Mouse (Mus musculus) neural tube, embryonic 12.5 days (tissue): ENCODE data around the gene Grik4. TPM values are rescaled to one million over a fixed set of nuclear protein-coding genes. Genes with fewer than 3 reads are reported as not detected.

Source experiments
- ATAC-seq: fragments of 200-750 bp; cut with Nextera tagmentation; 2 replicates; pipeline ENCODE4 v1.8.0; 2017; ENCODE audit warnings: low read depth, mild to moderate bottlenecking, moderate TSS enrichment, moderate library complexity; ENCODE audit not compliant: low FRiP score
- H3K27ac ChIP-seq: fragments of 300-500 bp; sonication (generic); 2 replicates; pipeline ENCODE4 v1.5.1; 2016
- H3K27me3 ChIP-seq: fragments of 300-500 bp; sonication (generic); replicated peaks from 2 replicates; pipeline ENCODE4 v1.6.1; 2016; ENCODE audit warnings: mild to moderate bottlenecking
- H3K36me3 ChIP-seq: fragments of 300-500 bp; sonication (generic); 2 replicates; pipeline ENCODE4 v1.6.1; 2016; ENCODE audit warnings: mild to moderate bottlenecking
- H3K4me1 ChIP-seq: fragments of 300-500 bp; sonication (generic); 2 replicates; pipeline ENCODE4 v1.6.1; 2016
- H3K4me2 ChIP-seq: fragments of 300-500 bp; sonication (generic); replicated peaks from 2 replicates; pipeline ENCODE4 v1.6.1; 2016; ENCODE audit warnings: mild to moderate bottlenecking
- H3K4me3 ChIP-seq: fragments of 300-500 bp; sonication (generic); 2 replicates; pipeline ENCODE4 v1.5.1; 2016
- H3K9ac ChIP-seq: fragments of 300-500 bp; sonication (generic); 2 replicates; pipeline ENCODE4 v1.6.1; 2016; ENCODE audit warnings: mild to moderate bottlenecking
- H3K9me3 ChIP-seq: fragments of 300-500 bp; sonication (generic); 2 replicates; pipeline ENCODE4 v1.6.1; 2016; ENCODE audit warnings: mild to moderate bottlenecking
- WGBS: fragments of 180-500 bp; shearing (Covaris S2); methylation state at CpG from one replicate; pipeline ENCODE4 v1.1.7; 2016; 5-methylcytosine and 5-hydroxymethylcytosine counted together
- polyA plus RNA-seq: library from polyadenylated mRNA; unstranded; fragments of >200 nt; fragmentation: Nextera tagmentation; extraction: Ambion mirVana; gene quantifications from 2 replicates; pipeline ENCODE4 v1.2.1, GENCODE M21; 2016

Grik4 gene
- polyA plus RNA-seq, 1 experiment from 2014 or later, result 5.1 TPM

DNA sequence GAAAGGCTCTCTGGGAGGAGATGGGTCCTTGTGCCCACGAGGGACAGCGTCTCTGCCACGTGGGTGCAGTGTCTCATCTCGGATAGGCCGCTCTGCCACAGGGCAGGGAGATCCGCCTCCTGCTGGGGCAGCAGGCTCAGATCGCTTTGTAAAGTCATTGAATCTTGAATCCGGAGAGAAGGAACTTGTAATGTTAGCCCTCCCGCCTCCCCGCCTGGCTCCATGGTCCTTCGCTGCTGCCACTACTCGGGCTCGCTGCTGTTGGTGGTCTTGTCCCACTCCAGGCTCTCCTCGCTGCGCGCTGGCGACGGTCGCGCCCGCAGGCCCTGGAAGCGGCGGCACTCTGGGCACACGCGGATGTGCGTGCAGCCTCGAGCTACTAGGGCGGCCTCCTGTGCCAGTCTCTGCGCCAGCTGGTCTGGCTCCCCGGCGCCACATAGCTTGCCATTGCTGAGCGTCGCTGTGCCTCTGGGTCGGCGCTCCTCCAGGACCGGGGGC lies 423.7 kb downstream of the Grik4 start:
- H3K4me1 ChIP-seq, result peaks cover 9% of the 10 kb centered on the region
- whole genome bisulfite sequencing, result 3% methylated on average over 36 of the region's 36 CpGs
- H3K4me3 ChIP-seq, result peak overlapping the region; percentile 30
- no peak overlapping the region for H3K27ac ChIP-seq
- no peaks in the 10 kb centered on the region for H3K36me3 ChIP-seq
- ATAC-seq, result peak; percentile 74
- H3K9me3 ChIP-seq, result no peaks in the 10 kb centered on the region
- peaks cover 28% of the 10 kb centered on the region for H3K27me3 ChIP-seq
- H3K4me2 ChIP-seq, result peak overlapping the region; percentile 78
- peak overlapping the region; percentile 56 for H3K9ac ChIP-seq

- peaks cover 32% of the 10 kb centered on the region for H3K27me3 ChIP-seq
- H3K27ac ChIP-seq, result no peak overlapping the region
- ATAC-seq, result no peak
- no peaks in the 10 kb centered on the region for H3K36me3 ChIP-seq
- no peak overlapping the region for H3K4me3 ChIP-seq
- no peak overlapping the region for H3K9ac ChIP-seq
- no peaks in the 10 kb centered on the region for H3K9me3 ChIP-seq
- no peak overlapping the region for H3K4me2 ChIP-seq
- H3K4me1 ChIP-seq, result peaks cover 17% of the 10 kb centered on the region
- WGBS, result 52% methylated on average over 14 of the region's 14 CpGs
Observed at GRCm38 (mm10) chr9:42518163-42518562, 426.1 kb downstream of the Grik4 start.

- H3K9me3 ChIP-seq, result no peaks in the 10 kb centered on the region
- no peak overlapping the region for H3K4me2 ChIP-seq
- H3K27ac ChIP-seq, result no peak overlapping the region
- H3K27me3 ChIP-seq, result 0 out of 2 replicates have a peak, but pooled peaks cover 7% of the 10 kb centered on the region
- no peak overlapping the region for H3K9ac ChIP-seq
- no peak overlapping the region for H3K4me3 ChIP-seq
- H3K4me1 ChIP-seq, result peaks cover 12% of the 10 kb centered on the region; the same call in 1 of the 2 replicates
- ATAC-seq, result no peak
- WGBS, result 33% methylated on average over 5 of the region's 5 CpGs
- H3K36me3 ChIP-seq, result no peaks in the 10 kb centered on the region
Observed at GRCm38 (mm10) chr9:42513159-42513558, 431.1 kb downstream of the Grik4 start.

- peaks cover 12% of the 10 kb centered on the region; the same call in 1 of the 2 replicates for H3K4me1 ChIP-seq
- ATAC-seq, result no peak
- H3K4me3 ChIP-seq, result no peak overlapping the region
- 0 out of 2 replicates have a peak, but pooled peaks cover 7% of the 10 kb centered on the region for H3K27me3 ChIP-seq
- no peaks in the 10 kb centered on the region for H3K36me3 ChIP-seq
- H3K4me2 ChIP-seq, result no peak overlapping the region
- H3K27ac ChIP-seq, result no peak overlapping the region
- no peak overlapping the region for H3K9ac ChIP-seq
- 74% methylated on average over 4 of the region's 4 CpGs for WGBS
- no peaks in the 10 kb centered on the region for H3K9me3 ChIP-seq
Observed at GRCm38 (mm10) chr9:42512312-42512711, 432.0 kb downstream of the Grik4 start.

- H3K9me3 ChIP-seq, result no peaks in the 10 kb centered on the region
- no peaks in the 10 kb centered on the region for H3K36me3 ChIP-seq
- no peak overlapping the region for H3K27ac ChIP-seq
- no peak overlapping the region for H3K4me2 ChIP-seq
- no peak overlapping the region for H3K4me3 ChIP-seq
- peaks cover 5% of the 10 kb centered on the region; the same call in 1 of the 2 replicates for H3K4me1 ChIP-seq
- no peak overlapping the region for H3K9ac ChIP-seq
- WGBS, result 79% methylated on average over 7 of the region's 7 CpGs
- H3K27me3 ChIP-seq, result no peaks in the 10 kb centered on the region
- ATAC-seq, result no peak
Observed at GRCm38 (mm10) chr9:42508235-42508634, 436.1 kb downstream of the Grik4 start.

GRCm38 (mm10) chr9:42507709-42508108 lies 436.6 kb downstream of the Grik4 start, which contains the start of gene Tbcel:
Gene Tbcel (minus strand): TSS chr9:42507809.
- no peaks in the 10 kb centered on the region for H3K36me3 ChIP-seq
- 94% methylated on average over 6 of the region's 6 CpGs for WGBS

DNA sequence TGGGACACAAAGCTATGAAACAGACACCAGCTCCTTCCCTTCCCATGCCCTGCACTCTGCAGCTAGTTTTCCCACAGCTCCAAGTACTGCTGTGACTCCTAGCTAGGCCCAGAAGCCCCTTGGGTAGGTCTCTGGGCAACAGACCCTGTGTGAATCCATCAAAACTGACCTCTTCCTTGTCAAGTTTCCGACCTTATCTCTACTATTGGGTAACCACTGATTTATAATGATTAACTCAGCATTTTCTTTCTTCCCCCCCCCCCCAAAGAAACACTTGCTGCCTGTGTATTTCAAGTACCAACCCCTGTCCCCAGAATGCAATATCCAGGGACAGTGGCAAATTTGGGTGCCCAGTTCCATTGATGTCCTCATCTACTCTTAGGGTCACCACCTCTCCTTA lies 437.3 kb downstream of the Grik4 start:
- no peak overlapping the region for H3K4me2 ChIP-seq
- no peak overlapping the region for H3K4me3 ChIP-seq
- no peak overlapping the region for H3K9ac ChIP-seq
- H3K4me1 ChIP-seq, result no peaks in the 10 kb centered on the region
- WGBS, result 68% methylated on average over 1 of the region's 1 CpGs
- H3K27ac ChIP-seq, result no peak overlapping the region
- ATAC-seq, result no peak
- no peaks in the 10 kb centered on the region for H3K9me3 ChIP-seq
- no peaks in the 10 kb centered on the region for H3K27me3 ChIP-seq
- H3K36me3 ChIP-seq, result no peaks in the 10 kb centered on the region

More at GRCm38 (mm10) chr9:42507709-42508108, 436.6 kb downstream of the Grik4 start, which contains the start of gene Tbcel:
- Histone ChIP-seq H3K27me3 (no peaks in the 10 kb centered on the region), H3K27ac (no peak within 1 kb of the TSS), H3K4me1 (no peaks in the 10 kb centered on the region), H3K9ac (no peak within 1 kb of the TSS), H3K4me2 (no peak within 1 kb of the TSS), H3K9me3 (no peaks in the 10 kb centered on the region), H3K4me3 (no peak within 1 kb of the TSS)
- no peak for ATAC-seq

DNA sequence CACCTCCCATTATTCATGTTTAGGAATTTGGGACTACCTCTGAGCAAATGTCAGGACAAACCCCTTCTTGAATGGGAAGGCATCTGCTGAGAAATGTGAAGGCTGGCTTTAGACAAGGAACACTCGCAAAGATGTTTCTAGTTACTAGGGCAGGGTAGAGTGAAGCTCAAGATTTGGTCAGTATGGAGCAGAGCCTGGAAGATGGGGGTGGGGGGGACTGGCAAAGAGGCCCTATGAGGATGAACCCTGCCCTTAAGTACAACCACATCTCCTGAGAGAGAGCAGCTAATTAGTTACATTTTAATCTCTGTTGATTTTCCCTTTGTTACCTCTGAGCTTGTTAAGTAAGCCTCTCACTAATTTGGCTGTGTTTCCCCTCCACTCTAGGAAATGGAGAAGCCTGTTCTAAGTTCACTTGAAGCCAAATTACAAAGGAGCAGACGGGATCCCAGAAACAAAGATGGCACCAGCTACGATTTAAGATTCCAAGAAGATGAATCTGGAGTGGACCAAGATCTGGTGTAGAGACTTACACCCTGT lies 439.3 kb downstream of the Grik4 start:
- Histone ChIP-seq H3K9me3 (no peaks in the 10 kb centered on the region), H3K4me3 (no peak overlapping the region), H3K27ac (no peak overlapping the region), H3K9ac (no peak overlapping the region), H3K27me3 (no peaks in the 10 kb centered on the region), H3K36me3 (no peaks in the 10 kb centered on the region), H3K4me1 (no peaks in the 10 kb centered on the region), H3K4me2 (no peak overlapping the region)
- ATAC-seq, result no peak
- 88% methylated on average over 3 of the region's 3 CpGs for WGBS

- Histone ChIP-seq H3K4me1 (no peaks in the 10 kb centered on the region), H3K9ac (no peak overlapping the region), H3K4me3 (no peak overlapping the region), H3K4me2 (no peak overlapping the region), H3K9me3 (no peaks in the 10 kb centered on the region), H3K36me3 (no peaks in the 10 kb centered on the region), H3K27me3 (no peaks in the 10 kb centered on the region), H3K27ac (no peak overlapping the region)
- no peak for ATAC-seq
- 69% methylated on average over 11 of the region's 11 CpGs for WGBS
Observed at GRCm38 (mm10) chr9:42504559-42504958, 439.7 kb downstream of the Grik4 start.

DNA sequence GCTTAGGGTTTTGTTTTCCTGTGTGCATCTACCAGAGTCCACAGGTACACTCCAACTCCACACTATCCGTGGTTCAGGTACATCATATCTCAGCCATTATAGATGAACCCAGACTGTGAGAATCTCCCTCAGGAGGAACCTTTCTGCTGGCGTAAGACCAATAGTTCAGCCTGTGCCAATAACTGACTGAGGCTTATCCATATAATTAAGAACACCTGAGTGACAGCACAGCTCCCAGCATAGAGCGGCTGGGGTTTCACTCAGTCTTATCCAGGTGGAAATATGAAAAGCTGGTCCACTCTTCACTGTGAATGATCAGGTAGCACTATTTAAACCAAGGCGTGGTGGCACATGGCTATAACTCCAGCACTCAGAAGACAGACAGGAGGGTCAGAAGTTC lies 440.6 kb downstream of the Grik4 start:
- no peak for ATAC-seq
- Histone ChIP-seq H3K4me2 (no peak overlapping the region), H3K36me3 (no peaks in the 10 kb centered on the region), H3K4me3 (no peak overlapping the region), H3K4me1 (no peaks in the 10 kb centered on the region), H3K27me3 (no peaks in the 10 kb centered on the region), H3K9me3 (no peaks in the 10 kb centered on the region), H3K27ac (no peak overlapping the region), H3K9ac (no peak overlapping the region)
- WGBS, result 89% methylated on average over 4 of the region's 4 CpGs

GRCm38 (mm10) chr9:42496296-42496695 lies 448.0 kb downstream of the Grik4 start:
- Histone ChIP-seq H3K27me3 (no peaks in the 10 kb centered on the region), H3K9ac (no peak overlapping the region), H3K4me3 (no peak overlapping the region), H3K36me3 (no peaks in the 10 kb centered on the region), H3K9me3 (0 out of 2 replicates have a peak, but pooled peaks cover 9% of the 10 kb centered on the region), H3K27ac (no peak overlapping the region), H3K4me1 (no peaks in the 10 kb centered on the region), H3K4me2 (no peak overlapping the region)
- 80% methylated on average over 2 of the region's 2 CpGs for WGBS
- ATAC-seq, result no peak

GRCm38 (mm10) chr9:42491780-42492179 lies 452.5 kb downstream of the Grik4 start:
- 77% methylated on average over 9 of the region's 9 CpGs for WGBS
- Histone ChIP-seq H3K36me3 (no peaks in the 10 kb centered on the region), H3K4me3 (no peak overlapping the region), H3K27ac (no peak overlapping the region), H3K4me2 (no peak overlapping the region), H3K9me3 (0 out of 2 replicates have a peak, but pooled peaks cover 5% of the 10 kb centered on the region), H3K27me3 (no peaks in the 10 kb centered on the region), H3K9ac (no peak overlapping the region), H3K4me1 (no peaks in the 10 kb centered on the region)
- no peak for ATAC-seq
